11 mouse cellular contexts compared by ENCODE assay signal in genomic region chr7:142655633-142656032, GRCm38 (mm10). TPM values are rescaled to one million over a fixed set of nuclear protein-coding genes. Genes with fewer than 3 reads are reported as not detected.
A peak's percentile ranks its signal among the peaks of the same experiment; 100 is the strongest.
DNase-seq lines count a peak whose midpoint lies in the region; ATAC-seq and TF ChIP-seq lines count a peak whose summit lies in the region.
"Had no signal": no experiment of that assay in that cellular context is flagged by ENCODE, and none has a peak within 500 bp of the region (broad histone marks: within the 10 kb centered on the region; RNA-seq: fewer than 3 reads in every experiment).

No protein-coding gene starts in this region.

- no peak for DNase-seq in heart, postnatal 10 days
- peak; percentile 35 for DNase-seq in ZHBTc4 (ENCODE audit: low read depth, low spot score)
- DNase-seq in hindbrain, embryonic 11.5 days (ENCODE audit: low spot score), result no peak
- DNase-seq in liver, embryonic 14.5 days (ENCODE audit: low read depth in 3 of 3, low spot score in 3 of 3), result no peak
- DNase-seq in gastrocnemius, adult 2 months, result no peak
- no peak for DNase-seq in ovary, postnatal 36 days (ENCODE audit: low spot score)
- no peak for DNase-seq in adipocyte (ENCODE audit: low spot score)
- DNase-seq: left cerebral cortex, postnatal 4 days; thymus, postnatal 36 days had no signal

- no peak for ATAC-seq in heart, embryonic 15.5 days (replicated peaks; ENCODE audit: insufficient number of reproducible peaks, insufficient read depth, low FRiP score, low read depth)
- no peak for ATAC-seq in hindbrain, embryonic 11.5 days (ENCODE audit: low FRiP score)
- no peak for ATAC-seq in liver, embryonic 14.5 days (ENCODE audit: insufficient read depth)

- intact Hi-C loops in heart, postnatal 10 days (cut with DNase I), result no loop called here
- intact Hi-C loops in gastrocnemius, adult 2 months (cut with DNase I), result no loop called here

- 24% methylated on average over 11 of the region's 11 CpGs for WGBS in heart, embryonic 15.5 days
- 7% methylated on average over 11 of the region's 11 CpGs for WGBS in hindbrain, embryonic 11.5 days
- 24% methylated on average over 11 of the region's 11 CpGs for WGBS in liver, embryonic 14.5 days (ENCODE audit: insufficient replicate concordance)

- H3K4me1 ChIP-seq in heart, embryonic 15.5 days (replicated peaks), result peaks cover 47% of the 10 kb centered on the region
- peaks cover 26% of the 10 kb centered on the region for H3K4me1 ChIP-seq in hindbrain, embryonic 11.5 days (replicated peaks; ENCODE audit: control insufficient read depth, insufficient read depth, low read length)
- no peaks in the 10 kb centered on the region for H3K4me1 ChIP-seq in liver, embryonic 14.5 days (replicated peaks; ENCODE audit: control insufficient read depth in 2 of 2, insufficient read depth in 2 of 2, low read length in 1 of 2)

- H3K4me3 ChIP-seq in heart, embryonic 15.5 days, result peak overlapping the region; percentile 70
- H3K4me3 ChIP-seq in hindbrain, embryonic 11.5 days (ENCODE audit: low read depth, low read length), result peak overlapping the region; percentile 9; the same call in 1 of the 2 replicates
- peak overlapping the region; percentile 40 to 41 for H3K4me3 ChIP-seq in liver, embryonic 14.5 days (ENCODE audit: insufficient read depth in 1 of 2, low read depth in 2 of 2, low read length in 2 of 2)
- no peak overlapping the region for H3K4me3 ChIP-seq in gastrocnemius, adult 2 months

- peak overlapping the region; percentile 68 for H3K9ac ChIP-seq in heart, embryonic 15.5 days
- H3K9ac ChIP-seq in hindbrain, embryonic 11.5 days (ENCODE audit: low read depth, low read length), result no peak overlapping the region
- no peak overlapping the region; the same call in none of the 2 replicates for H3K9ac ChIP-seq in liver, embryonic 14.5 days (replicated peaks)

- peaks cover 28% of the 10 kb centered on the region; the same call in 1 of the 2 replicates for H3K36me3 ChIP-seq in heart, embryonic 15.5 days
- no peaks in the 10 kb centered on the region for H3K36me3 ChIP-seq in hindbrain, embryonic 11.5 days (ENCODE audit: control insufficient read depth, insufficient read depth, low read length)
- H3K36me3 ChIP-seq in liver, embryonic 14.5 days (replicated peaks; ENCODE audit: control insufficient read depth, insufficient read depth, low read depth), result no peaks in the 10 kb centered on the region

- TF ChIP-seq EP300 in liver, embryonic 14.5 days (IDR thresholded peaks at IDR 0.05; ENCODE audit: low read depth), result no peak

- H3K27me3 ChIP-seq in heart, embryonic 15.5 days, result peaks cover 66% of the 10 kb centered on the region
- H3K27me3 ChIP-seq in hindbrain, embryonic 11.5 days (ENCODE audit: control insufficient read depth, insufficient read depth, low read length), result peaks cover 77% of the 10 kb centered on the region
- H3K27me3 ChIP-seq in liver, embryonic 14.5 days (ENCODE audit: control insufficient read depth, insufficient read depth, low read length), result peaks cover 66% of the 10 kb centered on the region

- peak overlapping the region; percentile 78 for H3K4me2 ChIP-seq in heart, embryonic 15.5 days
- H3K4me2 ChIP-seq in hindbrain, embryonic 11.5 days (replicated peaks; ENCODE audit: low read depth, low read length), result no peak overlapping the region; the same call in 1 of the 2 replicates
- peak overlapping the region; percentile 13; the same call in 1 of the 2 replicates for H3K4me2 ChIP-seq in liver, embryonic 14.5 days (ENCODE audit: low read depth)

- TF ChIP-seq CTCF in liver, embryonic 14.5 days (IDR thresholded peaks at IDR 0.05; ENCODE audit: low read depth), result no peak
- TF ChIP-seq CTCF in gastrocnemius, adult 2 months (IDR thresholded peaks at IDR 0.05), result no peak

- peak overlapping the region; percentile 66 for H3K27ac ChIP-seq in heart, embryonic 15.5 days
- H3K27ac ChIP-seq in hindbrain, embryonic 11.5 days (ENCODE audit: low read depth, low read length), result no peak overlapping the region
- no peak overlapping the region for H3K27ac ChIP-seq in liver, embryonic 14.5 days
- no peak overlapping the region for H3K27ac ChIP-seq in gastrocnemius, adult 2 months

- H3K9me3 ChIP-seq in heart, embryonic 15.5 days (replicated peaks), result no peaks in the 10 kb centered on the region
- H3K9me3 ChIP-seq in hindbrain, embryonic 11.5 days (ENCODE audit: control insufficient read depth, low read length), result no peaks in the 10 kb centered on the region
- H3K9me3 ChIP-seq in liver, embryonic 14.5 days (ENCODE audit: control insufficient read depth, low read length), result no peaks in the 10 kb centered on the region

RNA-seq across cellular contexts. Expression of gene Igf2, which starts 11.0 kb away (rescaled TPM):
- polyA plus RNA-seq in heart, embryonic 15.5 days (2015; fragmentation: Nextera tagmentation; extraction: Ambion mirVana), result 1,178 and 1,276 TPM in 2 replicates
- total RNA-seq in heart, postnatal 10 days (2021), result 100 to 1,000 TPM; 765 to 826 TPM
- polyA plus RNA-seq in hindbrain, embryonic 11.5 days (2014; fragmentation: Nextera tagmentation; extraction: Ambion mirVana), result 189 and 268 TPM in 2 replicates
- polyA plus RNA-seq in liver, embryonic 14.5 days (2012; rRNA removed), result 904 and 960 TPM in 2 replicates
- 416 and 496 TPM in 2 replicates for polyA plus RNA-seq in liver, embryonic 14.5 days (2014; fragmentation: Nextera tagmentation; extraction: Ambion mirVana)
- 10 to 100 TPM; 26.1 to 32.7 TPM for total RNA-seq in gastrocnemius, adult 2 months (2021)

RNA-seq across cellular contexts. Expression of gene Gm49394, which starts 14.1 kb away (rescaled TPM):
- polyA plus RNA-seq in heart, embryonic 15.5 days (2015; fragmentation: Nextera tagmentation; extraction: Ambion mirVana), result not detected in 2 replicates
- total RNA-seq in heart, postnatal 10 days (2021), result not detected
- not detected in 2 replicates for polyA plus RNA-seq in hindbrain, embryonic 11.5 days (2014; fragmentation: Nextera tagmentation; extraction: Ambion mirVana)
- polyA plus RNA-seq in liver, embryonic 14.5 days (2012; rRNA removed), result 0.02 and 0.06 TPM in 2 replicates
- polyA plus RNA-seq in liver, embryonic 14.5 days (2014; fragmentation: Nextera tagmentation; extraction: Ambion mirVana), result not detected in 2 replicates
- total RNA-seq in gastrocnemius, adult 2 months (2021), result not detected
- polyA plus RNA-seq: large intestine, adult 2 months had no signal
